In genomic region chr6:99078089-99078488, GRCm38 (mm10) we compare ENCODE assay signal across 23 mouse cellular contexts.
"Had no signal": no experiment of that assay in that cellular context is flagged by ENCODE, and none has a peak within 500 bp of the region (broad histone marks: within the 10 kb centered on the region; RNA-seq: fewer than 3 reads in every experiment).

No protein-coding gene starts in this region.

- H3K4me3 ChIP-seq: layer of hippocampus, adult 2 months; limb, embryonic 12.5 days; limb, embryonic 15.5 days; liver, embryonic 12.5 days; liver, embryonic 15.5 days; lung, embryonic 15.5 days; midbrain, embryonic 12.5 days; myocyte; neural tube, embryonic 13.5 days had no signal

- H3K27me3 ChIP-seq: limb, embryonic 12.5 days; limb, embryonic 15.5 days; liver, embryonic 12.5 days; liver, embryonic 15.5 days; lung, embryonic 15.5 days; neural tube, embryonic 13.5 days had no signal

- ATAC-seq: liver, embryonic 12.5 days; midbrain, embryonic 16.5 days had no signal

- DNase-seq: kidney, adult 18-20 months; kidney, adult 9 months; kidney, postnatal 14 days; layer of hippocampus, adult 9-11 months; left cerebral cortex, postnatal 4 days; lung, adult 18-20 months; lung, postnatal 10 days; lung, postnatal 36 days; retina, postnatal 1 day; right cerebral cortex, postnatal 25 days; spleen, adult 18-20 months; thymus, adult 18-20 months; thymus, postnatal 36 days had no signal

- H3K27ac ChIP-seq: limb, embryonic 12.5 days; limb, embryonic 15.5 days; liver, embryonic 12.5 days; liver, embryonic 15.5 days; lung, embryonic 15.5 days; midbrain, embryonic 12.5 days; neural tube, embryonic 13.5 days had no signal

- H3K9me3 ChIP-seq: limb, embryonic 15.5 days; liver, embryonic 12.5 days; liver, embryonic 15.5 days; lung, embryonic 15.5 days; midbrain, embryonic 12.5 days; neural tube, embryonic 13.5 days had no signal
